Mouse (Mus musculus): Measurements from ENCODE around the gene Cpe.
"Not testable (repeated sequence)": the region's sequence is repeated elsewhere in the genome, so short reads cannot be mapped to it uniquely, and the experiment has no call there.

DNA sequence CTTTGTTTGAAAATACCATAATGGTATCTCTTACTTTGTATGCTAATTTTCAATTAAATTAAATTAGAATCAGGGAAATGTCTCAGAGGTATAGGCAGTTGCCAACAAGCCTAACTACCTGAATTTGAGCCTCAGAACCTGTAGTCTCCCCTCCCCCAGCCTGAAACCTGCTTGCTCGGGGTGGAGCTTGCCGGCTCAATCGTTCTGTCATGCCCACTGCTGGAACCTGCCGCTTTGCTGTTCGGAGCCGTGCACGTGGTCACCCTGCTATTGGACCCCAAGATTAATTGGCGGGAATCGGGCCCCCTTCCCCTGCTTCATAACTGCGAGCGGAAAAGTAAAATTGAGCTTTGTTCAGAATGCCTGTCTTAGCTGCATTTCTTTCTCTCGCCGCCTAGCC, 26.5 kb downstream of the Cpe start:
- not testable (repeated sequence) for TF ChIP-seq MAFK (IDR thresholded peaks at IDR 0.05; ENCODE audit: borderline replicate concordance, low read depth, low read length); ZC3H11A (IDR thresholded peaks at IDR 0.05; ENCODE audit: low read depth, low read length); POLR2AphosphoS2 (IDR thresholded peaks at IDR 0.05; ENCODE audit: low read length); USF1 (IDR thresholded peaks at IDR 0.05; ENCODE audit: low read depth, low read length)

Measured in MEL (cell line).